Mouse (Mus musculus) midbrain, postnatal 0 days (tissue): Measurements from ENCODE around the gene Prr5l. TPM values are rescaled to one million over a fixed set of nuclear protein-coding genes. Genes with fewer than 3 reads are reported as not detected.
A peak's percentile ranks its signal among the peaks of the same experiment; 100 is the strongest.

Experiments used
- ATAC-seq: fragments of 200-750 bp; cut with Nextera tagmentation; 2 replicates; pipeline ENCODE4 v1.8.0; 2017; ENCODE audit warnings: moderate number of reproducible peaks, mild to moderate bottlenecking, moderate TSS enrichment, moderate library complexity; ENCODE audit not compliant: low FRiP score
- DNase-seq: peaks from one replicate; pipeline ENCODE4 v3.0.0-alpha.2; 2015; ENCODE audit warnings: low spot score
- H3K27ac ChIP-seq: fragments of 300-500 bp; sonication (generic); 2 replicates; pipeline ENCODE4 v1.5.1; 2014; ENCODE audit warnings: low read depth, mild to moderate bottlenecking, low read length, mixed read lengths
- H3K27me3 ChIP-seq: fragments of 300-500 bp; sonication (generic); 2 replicates; pipeline ENCODE4 v1.6.1; 2014; ENCODE audit warnings: low read length, control low read depth, mixed read lengths; ENCODE audit not compliant: insufficient read depth
- H3K36me3 ChIP-seq: fragments of 300-500 bp; sonication (generic); 2 replicates; pipeline ENCODE4 v1.6.1; 2014; ENCODE audit warnings: low read length, control low read depth, mixed read lengths; ENCODE audit not compliant: insufficient read depth
- H3K4me1 ChIP-seq: fragments of 300-500 bp; sonication (generic); 2 replicates; pipeline ENCODE4 v1.6.1; 2014; ENCODE audit warnings: mild to moderate bottlenecking, control low read depth, antibody characterized with exemption, low read length, mixed read lengths; ENCODE audit not compliant: insufficient read depth
- H3K4me2 ChIP-seq: fragments of 300-500 bp; sonication (generic); 2 replicates; pipeline ENCODE4 v1.6.1; 2014; ENCODE audit warnings: low read depth, mild to moderate bottlenecking, low read length, mixed read lengths; ENCODE audit not compliant: poor library complexity, severe bottlenecking
- H3K4me3 ChIP-seq: fragments of 300-500 bp; sonication (generic); 2 replicates; pipeline ENCODE4 v1.5.1; 2014; ENCODE audit warnings: low read depth, mild to moderate bottlenecking, low read length, moderate library complexity
- H3K9ac ChIP-seq: fragments of 300-500 bp; sonication (generic); replicated peaks from 2 replicates; pipeline ENCODE4 v1.6.1; 2014; ENCODE audit warnings: mild to moderate bottlenecking, low read length, moderate library complexity, mixed read lengths; ENCODE audit not compliant: poor library complexity, severe bottlenecking
- H3K9me3 ChIP-seq: fragments of 300-500 bp; sonication (generic); 2 replicates; pipeline ENCODE4 v1.6.1; 2016; ENCODE audit warnings: low read length, control low read depth
- CTCF ChIP-seq: IDR thresholded peaks from 2 replicates; pipeline ENCODE4 v1.5.1; 2016; ENCODE audit warnings: antibody characterized with exemption, mild to moderate bottlenecking
- WGBS: fragments of 180-500 bp; shearing (Covaris S2); extraction: QIAGEN DNeasy Blood & Tissue Kit; methylation state at CpG from one replicate; pipeline ENCODE4 v1.1.7; 2014; 5-methylcytosine and 5-hydroxymethylcytosine counted together
- polyA plus RNA-seq: library from polyadenylated mRNA; unstranded; fragments of >200 nt; fragmentation: Nextera tagmentation; extraction: Ambion mirVana; gene quantifications from 2 replicates; pipeline ENCODE4 v1.2.1, GENCODE M21; 2015
- total RNA-seq: library from RNA; depleted of rRNA; stranded (reverse); fragments of >200 nt; gene quantifications from 2 replicates; pipeline ENCODE4 v1.2.3, GENCODE M21; 2014

Prr5l gene
- total and polyA plus RNA-seq, 2 experiments from 2014 or later: 2.7 to 4.0 TPM

- peak; percentile 36 for DNase-seq
- 0 out of 2 replicates have a peak overlapping the region, but pooled peaks have one; percentile 38 for H3K27ac ChIP-seq
- H3K4me1 ChIP-seq: peaks cover 5% of the 10 kb centered on the region; the same call in 1 of the 2 replicates
Observed at GRCm38 (mm10) chr2:101920136-101920554, 37.3 kb upstream of the Prr5l start.

DNA sequence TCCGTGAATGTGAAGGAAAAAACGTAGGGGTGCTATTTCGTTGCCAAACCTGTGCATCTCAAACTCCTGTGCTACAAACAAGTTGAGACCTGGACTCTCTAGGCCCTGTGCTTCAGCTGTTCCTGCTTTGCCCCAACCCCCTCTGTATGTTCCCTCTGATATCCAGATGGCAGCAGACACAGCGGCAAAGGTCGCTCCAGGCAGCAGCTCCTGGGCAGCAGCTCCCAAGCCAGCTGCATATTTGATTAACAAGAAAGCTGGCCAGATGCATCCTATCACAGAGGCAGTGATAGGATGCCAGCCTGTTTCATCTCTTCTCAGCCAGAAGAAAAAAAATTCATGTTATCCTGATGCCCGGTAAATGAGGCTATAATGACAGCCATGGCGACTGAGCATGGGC is 35.7 kb upstream of the Prr5l start:
- H3K4me1 ChIP-seq: peaks cover 5% of the 10 kb centered on the region; the same call in 1 of the 2 replicates
- H3K27me3 ChIP-seq: no peaks in the 10 kb centered on the region
- H3K4me3 ChIP-seq: no peak overlapping the region
- TF ChIP-seq CTCF: no peak
- no peak overlapping the region for H3K9ac ChIP-seq
- DNase-seq (peak; percentile 33), ATAC-seq (0 out of 2 replicates have a peak, but pooled peaks have one; percentile 10)
- 73% methylated on average over 7 of the region's 7 CpGs for WGBS
- no peak overlapping the region for H3K4me2 ChIP-seq
- no peaks in the 10 kb centered on the region for H3K36me3 ChIP-seq
- no peaks in the 10 kb centered on the region for H3K9me3 ChIP-seq
- H3K27ac ChIP-seq: no peak overlapping the region

More at GRCm38 (mm10) chr2:101920136-101920554, 37.3 kb upstream of the Prr5l start:
- Histone ChIP-seq H3K36me3 (no peaks in the 10 kb centered on the region), H3K4me3 (no peak overlapping the region), H3K4me2 (no peak overlapping the region), H3K9me3 (no peaks in the 10 kb centered on the region), H3K9ac (no peak overlapping the region), H3K27me3 (no peaks in the 10 kb centered on the region)
- no peak for TF ChIP-seq CTCF
- no peak for ATAC-seq
- WGBS: 34% methylated on average over 2 of the region's 2 CpGs

DNA sequence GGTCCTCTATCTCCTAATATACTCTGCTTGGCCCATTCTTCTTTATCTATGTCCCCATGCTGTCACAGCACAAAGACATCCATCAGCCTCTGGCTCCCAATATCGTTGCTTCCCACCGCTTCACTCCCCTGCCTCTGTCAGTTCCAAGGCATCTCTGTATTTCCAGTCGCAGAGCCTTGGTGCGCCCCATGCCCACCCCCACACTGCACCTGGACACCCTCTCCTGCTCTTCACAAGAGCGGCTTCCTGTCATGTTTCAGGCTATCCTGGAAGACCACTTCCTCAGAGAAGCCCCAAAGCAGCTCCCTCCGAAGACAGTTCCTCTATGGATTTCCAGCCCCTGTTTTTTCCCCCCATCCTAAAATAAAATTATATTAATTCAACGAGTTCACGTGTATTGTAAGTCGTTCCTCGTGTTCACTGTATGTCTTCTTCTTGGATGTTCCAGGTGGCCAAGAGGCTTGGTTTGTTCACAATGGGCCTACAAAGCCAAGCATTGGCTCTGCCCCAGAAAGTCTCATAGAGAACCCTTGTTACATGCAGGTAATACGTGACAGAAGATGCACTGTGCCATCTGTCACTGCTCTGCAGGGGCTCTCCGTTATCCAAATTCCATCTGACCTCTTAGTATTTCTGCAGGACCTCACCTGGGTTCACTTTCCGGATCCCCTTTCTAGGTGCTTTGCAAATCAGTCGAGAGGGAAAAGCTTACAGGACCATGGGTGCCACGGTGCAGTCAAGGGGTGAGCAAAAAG is 26.7 kb upstream of the Prr5l start:
- Histone ChIP-seq H3K4me2 (no peak overlapping the region), H3K27me3 (no peaks in the 10 kb centered on the region), H3K4me1 (no peaks in the 10 kb centered on the region), H3K9me3 (no peaks in the 10 kb centered on the region), H3K27ac (no peak overlapping the region), H3K4me3 (no peak overlapping the region), H3K9ac (no peak overlapping the region), H3K36me3 (0 out of 2 replicates have a peak, but pooled peaks cover 3% of the 10 kb centered on the region)
- ATAC-seq (no peak), DNase-seq (no peak)
- WGBS: 84% methylated on average over 15 of the region's 15 CpGs
- TF ChIP-seq CTCF: no peak

DNA sequence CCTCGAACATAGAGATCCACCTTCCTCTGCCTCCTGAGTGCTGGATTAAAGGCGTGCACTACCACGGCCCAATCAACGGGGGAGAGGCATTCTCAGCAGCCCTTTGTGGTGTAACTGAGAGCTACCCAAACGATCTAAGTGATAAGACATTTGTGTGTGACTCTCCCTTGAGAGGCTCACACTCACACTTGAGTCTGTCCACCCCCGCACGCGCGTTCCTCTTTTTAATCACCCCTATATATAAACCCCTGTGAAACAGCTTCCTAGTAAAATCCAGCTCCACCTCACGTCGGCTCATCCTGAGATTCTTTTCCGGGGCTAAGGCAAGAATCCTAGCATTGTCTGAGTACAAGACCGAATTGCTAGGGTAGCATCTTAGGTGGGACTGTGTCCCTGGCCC is 25.9 kb upstream of the Prr5l start:
- Histone ChIP-seq H3K4me3 (no peak overlapping the region), H3K9ac (no peak overlapping the region), H3K27ac (no peak overlapping the region), H3K4me1 (no peaks in the 10 kb centered on the region), H3K36me3 (0 out of 2 replicates have a peak, but pooled peaks cover 3% of the 10 kb centered on the region), H3K4me2 (no peak overlapping the region), H3K27me3 (no peaks in the 10 kb centered on the region), H3K9me3 (no peaks in the 10 kb centered on the region)
- 72% methylated on average over 13 of the region's 13 CpGs for WGBS
- no peak for TF ChIP-seq CTCF
- DNase-seq: no peak
- no peak for ATAC-seq

DNA sequence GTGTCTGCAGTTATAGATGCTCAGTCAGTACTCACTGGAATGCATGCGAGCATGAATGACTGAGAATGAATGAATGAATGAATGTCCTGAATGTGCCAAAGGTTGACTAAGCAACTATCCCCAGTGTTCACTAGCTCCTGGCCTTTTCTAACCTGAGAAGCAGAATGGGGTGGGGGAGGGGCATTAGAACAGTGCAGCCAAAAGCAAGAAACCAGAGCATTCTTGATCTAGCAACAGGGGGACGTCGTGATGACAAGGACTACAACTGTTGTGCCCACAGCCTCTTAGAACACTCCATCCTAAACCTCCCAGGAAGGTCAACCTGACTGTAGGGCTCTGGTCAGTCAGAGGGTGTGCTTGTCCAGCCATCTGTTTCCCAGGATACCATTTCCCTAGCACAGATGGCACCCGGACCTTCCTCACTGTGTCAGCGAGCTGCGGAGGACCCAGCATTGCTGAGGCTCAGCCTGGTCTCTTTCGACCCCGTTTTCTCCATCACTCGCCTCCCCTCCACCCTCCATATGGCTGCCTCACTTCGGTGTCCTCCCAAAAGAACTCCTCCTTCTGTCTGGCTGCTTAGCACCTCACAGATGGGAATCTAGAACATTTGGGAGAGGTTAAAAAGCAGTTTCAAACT is 24.7 kb upstream of the Prr5l start:
- no peak overlapping the region for H3K4me3 ChIP-seq
- ATAC-seq: no peak

DNA sequence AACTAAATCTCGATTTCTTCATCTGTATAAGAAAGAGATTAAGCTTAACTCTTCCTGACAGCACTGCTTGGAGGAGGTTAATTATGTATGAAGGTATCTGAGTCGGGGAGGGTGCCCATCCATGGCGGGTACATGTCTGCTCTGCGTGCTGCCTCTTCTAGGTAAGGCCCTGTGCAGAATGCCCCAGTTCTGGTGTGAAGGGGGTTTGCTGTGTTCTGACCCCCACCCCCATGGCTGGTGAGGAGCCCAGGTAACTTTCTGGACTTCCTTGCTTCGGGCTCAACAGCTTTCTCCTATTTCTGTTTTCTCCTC is 23.5 kb upstream of the Prr5l start:
- Histone ChIP-seq H3K4me1 (no peaks in the 10 kb centered on the region), H3K27ac (no peak overlapping the region), H3K4me2 (peak overlapping the region; percentile 50), H3K9ac (no peak overlapping the region), H3K27me3 (no peaks in the 10 kb centered on the region), H3K36me3 (0 out of 2 replicates have a peak, but pooled peaks cover 3% of the 10 kb centered on the region), H3K4me3 (no peak overlapping the region), H3K9me3 (no peaks in the 10 kb centered on the region)
- no peak for DNase-seq
- TF ChIP-seq CTCF: no peak
- ATAC-seq: peak; percentile 35
- 27% methylated on average over 5 of the region's 5 CpGs for WGBS

More for the DNA sequence above, 24.7 kb upstream of the Prr5l start:
- TF ChIP-seq CTCF: no peak
- H3K9me3 ChIP-seq: no peaks in the 10 kb centered on the region
- DNase-seq: no peak
- H3K27ac ChIP-seq: no peak overlapping the region
- H3K27me3 ChIP-seq: no peaks in the 10 kb centered on the region
- H3K4me1 ChIP-seq: no peaks in the 10 kb centered on the region
- no peak overlapping the region for H3K9ac ChIP-seq
- H3K4me2 ChIP-seq: no peak overlapping the region
- 0 out of 2 replicates have a peak, but pooled peaks cover 3% of the 10 kb centered on the region for H3K36me3 ChIP-seq
- 75% methylated on average over 10 of the region's 10 CpGs for WGBS
